Mouse (Mus musculus) hindbrain, embryonic 14.5 days (tissue): ENCODE measurements around the gene Ctnna3. TPM values are rescaled to one million over a fixed set of nuclear protein-coding genes. Genes with fewer than 3 reads are reported as not detected.
A peak's percentile ranks its signal among the peaks of the same experiment; 100 is the strongest.

ENCODE experiments used
- ATAC-seq: fragments of 200-750 bp; cut with Nextera tagmentation; 2 replicates; pipeline ENCODE4 v1.8.0; 2017; ENCODE audit warnings: moderate number of reproducible peaks, mild to moderate bottlenecking, moderate TSS enrichment, moderate library complexity; ENCODE audit not compliant: low FRiP score
- DNase-seq: peaks from one replicate; pipeline ENCODE4 v3.0.0-alpha.2; 2015; ENCODE audit warnings: low spot score
- H3K27ac ChIP-seq: fragments of 300-500 bp; sonication (generic); 2 replicates; pipeline ENCODE4 v1.5.1; 2014; ENCODE audit warnings: mild to moderate bottlenecking, moderate library complexity
- H3K27me3 ChIP-seq: fragments of 300-500 bp; sonication (generic); 2 replicates; pipeline ENCODE4 v1.6.1; 2014; ENCODE audit warnings: mild to moderate bottlenecking, low read length, mixed read lengths; ENCODE audit not compliant: control insufficient read depth, insufficient read depth
- H3K36me3 ChIP-seq: fragments of 300-500 bp; sonication (generic); replicated peaks from 2 replicates; pipeline ENCODE4 v1.6.1; 2014; ENCODE audit not compliant: control insufficient read depth, insufficient read depth
- H3K4me1 ChIP-seq: fragments of 300-500 bp; sonication (generic); replicated peaks from 2 replicates; pipeline ENCODE4 v1.6.1; 2014; ENCODE audit warnings: antibody characterized with exemption, low read length, mixed read lengths; ENCODE audit not compliant: control insufficient read depth, insufficient read depth
- H3K4me2 ChIP-seq: fragments of 300-500 bp; sonication (generic); replicated peaks from 2 replicates; pipeline ENCODE4 v1.6.1; 2014; ENCODE audit warnings: mild to moderate bottlenecking, moderate library complexity
- H3K4me3 ChIP-seq: fragments of 300-500 bp; sonication (generic); replicated peaks from 2 replicates; pipeline ENCODE4 v1.5.1; 2014; ENCODE audit warnings: mild to moderate bottlenecking, low read length
- H3K9ac ChIP-seq: fragments of 300-500 bp; sonication (generic); 2 replicates; pipeline ENCODE4 v1.6.1; 2014
- H3K9me3 ChIP-seq: fragments of 300-500 bp; sonication (generic); 2 replicates; pipeline ENCODE4 v1.6.1; 2016; ENCODE audit warnings: low read length; ENCODE audit not compliant: control insufficient read depth
- WGBS: fragments of 180-500 bp; shearing (Covaris S2); extraction: QIAGEN DNeasy Blood & Tissue Kit; methylation state at CpG from one replicate; pipeline ENCODE4 v1.1.7; 2014; 5-methylcytosine and 5-hydroxymethylcytosine counted together
- polyA plus RNA-seq: library from polyadenylated mRNA; unstranded; fragments of >200 nt; fragmentation: Nextera tagmentation; extraction: Ambion mirVana; gene quantifications from 2 replicates; pipeline ENCODE4 v1.2.1, GENCODE M21; 2014

Gene Ctnna3
- polyA plus RNA-seq, 1 experiment from 2014 or later, result 4.1 TPM

- ATAC-seq (no peak), DNase-seq (no peak)
- WGBS, result 85% methylated on average over 3 of the region's 3 CpGs
- H3K9ac ChIP-seq, result no peak overlapping the region
- no peaks in the 10 kb centered on the region for H3K27me3 ChIP-seq
- no peak overlapping the region for H3K4me2 ChIP-seq
- H3K4me3 ChIP-seq, result no peak overlapping the region
- no peak overlapping the region for H3K27ac ChIP-seq
- no peaks in the 10 kb centered on the region for H3K36me3 ChIP-seq
- H3K9me3 ChIP-seq, result no peaks in the 10 kb centered on the region
- peaks cover 7% of the 10 kb centered on the region for H3K4me1 ChIP-seq
These were observed 652.4 kb downstream of the Ctnna3 start for GRCm38 (mm10) chr10:64082345-64082744.

DNA sequence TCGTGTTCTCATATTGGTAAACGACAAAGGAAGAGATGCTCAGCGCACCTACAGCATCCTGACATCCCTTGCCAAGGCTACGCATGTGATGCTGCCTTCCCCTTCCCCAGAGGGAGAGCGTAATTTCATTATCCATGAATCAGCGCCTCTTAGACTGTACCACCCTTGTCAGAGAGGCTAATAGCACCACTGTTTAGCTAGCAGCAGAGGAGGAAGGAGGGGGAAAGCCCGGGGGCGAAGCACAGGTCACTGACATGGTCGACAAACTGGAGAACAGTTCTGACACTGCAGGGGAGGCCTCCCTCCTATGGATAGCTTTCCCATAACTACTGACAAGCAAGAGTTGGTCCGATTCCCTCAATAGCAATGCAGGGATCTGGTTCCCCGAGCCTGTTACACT is 653.9 kb downstream of the Ctnna3 start:
- ATAC-seq (no peak), DNase-seq (no peak)
- Histone ChIP-seq H3K4me1 (peaks cover 12% of the 10 kb centered on the region), H3K27ac (0 out of 2 replicates have a peak overlapping the region, but pooled peaks have one; percentile 26), H3K9ac (peak overlapping the region; percentile 53), H3K27me3 (peaks cover 1% of the 10 kb centered on the region; the same call in 1 of the 2 replicates), H3K4me2 (peak overlapping the region; percentile 87), H3K4me3 (peak overlapping the region; percentile 24), H3K36me3 (no peaks in the 10 kb centered on the region), H3K9me3 (no peaks in the 10 kb centered on the region)
- 34% methylated on average over 11 of the region's 11 CpGs for WGBS

DNA sequence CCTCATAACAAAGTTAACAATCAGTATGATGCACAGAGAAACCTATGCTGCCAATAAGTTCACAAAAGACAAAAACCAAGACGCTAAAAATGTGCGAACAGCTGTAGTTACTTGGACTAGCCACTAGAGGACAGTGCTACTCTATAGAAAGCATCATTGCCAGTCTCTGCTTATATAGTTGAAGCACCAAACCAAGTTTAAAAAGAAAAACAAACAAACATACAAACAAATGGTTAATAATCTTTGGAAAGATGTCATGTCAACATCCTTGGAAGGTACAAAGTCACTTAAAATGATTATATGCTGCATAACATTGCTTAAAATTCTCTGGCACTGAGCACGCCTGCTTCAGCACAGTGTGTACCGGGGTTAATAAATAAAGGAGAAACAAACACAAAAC is 654.6 kb downstream of the Ctnna3 start:
- H3K27me3 ChIP-seq, result peaks cover 4% of the 10 kb centered on the region; the same call in 1 of the 2 replicates
- no peak for ATAC-seq
- H3K4me1 ChIP-seq, result peaks cover 12% of the 10 kb centered on the region
- DNase-seq, result peak; percentile 84
- peak overlapping the region; percentile 87 for H3K4me2 ChIP-seq
- no peak overlapping the region for H3K27ac ChIP-seq
- 0 out of 2 replicates have a peak overlapping the region, but pooled peaks have one; percentile 74 for H3K9ac ChIP-seq
- H3K9me3 ChIP-seq, result no peaks in the 10 kb centered on the region
- H3K36me3 ChIP-seq, result no peaks in the 10 kb centered on the region
- 42% methylated on average over 4 of the region's 4 CpGs for WGBS
- peak overlapping the region; percentile 56 for H3K4me3 ChIP-seq

GRCm38 (mm10) chr10:64086183-64086566 is 656.3 kb downstream of the Ctnna3 start:
- no peak for ATAC-seq

GRCm38 (mm10) chr10:64086567-64087391 is 656.9 kb downstream of the Ctnna3 start:
- peaks cover 12% of the 10 kb centered on the region for H3K4me1 ChIP-seq
- H3K9me3 ChIP-seq, result no peaks in the 10 kb centered on the region
- ATAC-seq, result no peak
- no peaks in the 10 kb centered on the region for H3K36me3 ChIP-seq
- DNase-seq, result peak; percentile 53
- peak overlapping the region; percentile 56 for H3K4me3 ChIP-seq
- WGBS, result 2% methylated on average over 12 of the region's 12 CpGs
- peak overlapping the region; percentile 87 for H3K4me2 ChIP-seq
- peak overlapping the region; percentile 74 for H3K9ac ChIP-seq
- H3K27ac ChIP-seq, result 0 out of 2 replicates have a peak overlapping the region, but pooled peaks have one; percentile 47
- H3K27me3 ChIP-seq, result peaks cover 4% of the 10 kb centered on the region; the same call in 1 of the 2 replicates

More at GRCm38 (mm10) chr10:64086183-64086566, 656.3 kb downstream of the Ctnna3 start:
- Histone ChIP-seq H3K4me2 (peak overlapping the region; percentile 87), H3K27ac (peak overlapping the region; percentile 2; the same call in 1 of the 2 replicates), H3K4me1 (peaks cover 12% of the 10 kb centered on the region), H3K36me3 (no peaks in the 10 kb centered on the region), H3K27me3 (peaks cover 4% of the 10 kb centered on the region; the same call in 1 of the 2 replicates), H3K4me3 (peak overlapping the region; percentile 56), H3K9ac (peak overlapping the region; percentile 74), H3K9me3 (no peaks in the 10 kb centered on the region)
- DNase-seq, result no peak
- 38% methylated on average over 16 of the region's 16 CpGs for WGBS

GRCm38 (mm10) chr10:64087521-64087920 is 657.6 kb downstream of the Ctnna3 start:
- peak overlapping the region; percentile 56 for H3K4me3 ChIP-seq
- no peaks in the 10 kb centered on the region for H3K9me3 ChIP-seq
- ATAC-seq, result no peak
- peak overlapping the region; percentile 87 for H3K4me2 ChIP-seq
- WGBS, result under 1% methylated on average over 12 of the region's 12 CpGs
- DNase-seq, result no peak
- peaks cover 12% of the 10 kb centered on the region for H3K4me1 ChIP-seq
- no peaks in the 10 kb centered on the region for H3K36me3 ChIP-seq
- H3K27me3 ChIP-seq, result peaks cover 4% of the 10 kb centered on the region; the same call in 1 of the 2 replicates
- peak overlapping the region; percentile 20 for H3K27ac ChIP-seq
- peak overlapping the region; percentile 74 for H3K9ac ChIP-seq

- DNase-seq (peak; percentile 38), ATAC-seq (0 out of 2 replicates have a peak, but pooled peaks have one; percentile 15)
- 3% methylated on average over 26 of the region's 26 CpGs for WGBS
These were observed 658.3 kb downstream of the Ctnna3 start for GRCm38 (mm10) chr10:64087936-64088773.

DNA sequence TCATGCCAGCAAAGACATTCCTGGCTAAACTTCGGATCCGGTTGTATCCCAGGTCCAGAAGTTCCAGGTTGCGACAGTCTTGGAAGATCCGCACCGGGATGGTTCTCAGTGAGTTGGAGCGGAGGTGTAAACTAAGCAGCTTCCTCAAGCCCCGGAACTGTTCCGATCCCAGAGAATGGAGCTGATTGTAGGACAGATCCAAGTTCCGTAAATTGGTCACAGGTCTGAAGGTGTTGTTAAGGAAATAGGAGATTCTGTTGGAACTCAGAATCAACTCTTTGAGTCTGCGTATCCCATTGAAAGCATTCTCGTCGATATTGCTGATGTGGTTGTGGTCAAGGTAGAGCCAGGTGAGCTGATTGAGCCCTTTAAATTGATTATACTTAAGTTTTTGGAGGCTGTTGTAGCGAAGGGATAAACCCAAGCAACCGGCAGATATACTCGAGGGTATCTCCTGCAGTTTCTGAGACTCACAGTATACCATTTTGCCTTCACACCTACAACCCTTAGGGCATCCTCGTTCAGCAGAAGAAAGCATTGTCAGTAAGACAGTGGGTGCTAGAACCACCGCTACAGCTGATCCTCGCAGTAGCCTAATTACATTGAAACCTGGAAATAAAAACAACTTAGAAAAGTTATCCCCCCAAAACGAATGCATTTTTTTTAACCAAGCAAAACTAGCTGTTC is 659.0 kb downstream of the Ctnna3 start:
- Histone ChIP-seq H3K9me3 (no peaks in the 10 kb centered on the region), H3K9ac (peak overlapping the region; percentile 74), H3K4me3 (peak overlapping the region; percentile 56), H3K27ac (peak overlapping the region; percentile 5; the same call in 1 of the 2 replicates), H3K4me1 (peaks cover 6% of the 10 kb centered on the region), H3K27me3 (peaks cover 4% of the 10 kb centered on the region; the same call in 1 of the 2 replicates), H3K4me2 (peak overlapping the region; percentile 87), H3K36me3 (no peaks in the 10 kb centered on the region)
- ATAC-seq (no peak), DNase-seq (no peak)
- 17% methylated on average over 19 of the region's 19 CpGs for WGBS

More at GRCm38 (mm10) chr10:64087936-64088773, 658.3 kb downstream of the Ctnna3 start:
- Histone ChIP-seq H3K4me2 (peak overlapping the region; percentile 87), H3K27me3 (peaks cover 4% of the 10 kb centered on the region; the same call in 1 of the 2 replicates), H3K27ac (peak overlapping the region; percentile 20), H3K9me3 (no peaks in the 10 kb centered on the region), H3K36me3 (no peaks in the 10 kb centered on the region), H3K9ac (peak overlapping the region; percentile 74), H3K4me3 (peak overlapping the region; percentile 56), H3K4me1 (peaks cover 12% of the 10 kb centered on the region)
